Mouse (Mus musculus): ENCODE measurements around the gene 1500011B03Rik. TPM values are rescaled to one million over a fixed set of nuclear protein-coding genes. Genes with fewer than 3 reads are reported as not detected.

Gene 1500011B03Rik
- polyA plus RNA-seq, 1 experiment from 2014 or later, result 110 TPM

DNA sequence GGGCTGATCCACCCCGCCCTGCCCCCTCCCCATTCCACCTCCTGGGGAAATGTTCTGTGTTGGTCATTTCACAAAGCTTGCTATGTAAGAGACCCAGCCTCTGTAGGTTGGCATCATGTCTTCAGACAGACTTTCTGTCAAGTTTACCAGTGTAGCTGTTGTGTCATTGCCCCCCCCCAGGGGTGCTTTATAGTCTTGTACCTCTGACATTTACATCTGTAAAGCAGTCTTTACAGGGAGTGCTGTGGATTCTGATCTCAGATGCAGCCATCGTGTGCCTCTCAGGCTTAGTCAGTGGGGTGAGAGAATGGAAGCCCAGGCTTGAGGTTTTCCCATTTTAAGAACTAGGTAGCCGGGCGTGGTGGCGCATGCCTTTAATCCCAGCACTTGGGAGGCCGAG, 21.4 kb downstream of the 1500011B03Rik start:
- DNase-seq (ENCODE audit: low spot score) (no peak), ATAC-seq (ENCODE audit: low FRiP score, low TSS enrichment) (no peak)
- Histone ChIP-seq H3K4me2 (replicated peaks; ENCODE audit: low read depth) (no peak overlapping the region), H3K4me1 (replicated peaks; ENCODE audit: control insufficient read depth, insufficient read depth) (no peaks in the 10 kb centered on the region), H3K4me3 (ENCODE audit: low read depth, low read length) (no peak overlapping the region), H3K9ac (ENCODE audit: low read length) (no peak overlapping the region), H3K36me3 (ENCODE audit: control insufficient read depth, insufficient read depth, low read length) (peaks cover 19% of the 10 kb centered on the region), H3K9me3 (ENCODE audit: control insufficient read depth, low read length) (no peaks in the 10 kb centered on the region), H3K27me3 (ENCODE audit: control insufficient read depth, insufficient read depth, low read length) (no peaks in the 10 kb centered on the region), H3K27ac (replicated peaks) (no peak overlapping the region)
- 93% methylated on average over 6 of the region's 6 CpGs for WGBS
- TF ChIP-seq EP300 (optimal IDR thresholded peaks at IDR 0.05) (no peak), CTCF (IDR thresholded peaks at IDR 0.05; ENCODE audit: low read depth) (no peak)

- Histone ChIP-seq H3K9ac (ENCODE audit: low read length) (no peak overlapping the region), H3K27ac (replicated peaks) (no peak overlapping the region), H3K27me3 (ENCODE audit: control insufficient read depth, insufficient read depth, low read length) (no peaks in the 10 kb centered on the region), H3K4me2 (replicated peaks; ENCODE audit: low read depth) (no peak overlapping the region), H3K9me3 (ENCODE audit: control insufficient read depth, low read length) (no peaks in the 10 kb centered on the region), H3K4me3 (ENCODE audit: low read depth, low read length) (no peak overlapping the region), H3K36me3 (ENCODE audit: control insufficient read depth, insufficient read depth, low read length) (peaks cover 19% of the 10 kb centered on the region), H3K4me1 (replicated peaks; ENCODE audit: control insufficient read depth, insufficient read depth) (no peaks in the 10 kb centered on the region)
- peak; percentile 74 for DNase-seq (ENCODE audit: low spot score)
- no peak for TF ChIP-seq EP300 (optimal IDR thresholded peaks at IDR 0.05)
- TF ChIP-seq CTCF (IDR thresholded peaks at IDR 0.05; ENCODE audit: low read depth), result no peak
- 26% methylated on average over 8 of the region's 8 CpGs for WGBS
- ATAC-seq (ENCODE audit: low FRiP score, low TSS enrichment), result no peak
Measured at GRCm38 (mm10) chr5:114801049-114801448, 22.2 kb downstream of the 1500011B03Rik start.

DNA sequence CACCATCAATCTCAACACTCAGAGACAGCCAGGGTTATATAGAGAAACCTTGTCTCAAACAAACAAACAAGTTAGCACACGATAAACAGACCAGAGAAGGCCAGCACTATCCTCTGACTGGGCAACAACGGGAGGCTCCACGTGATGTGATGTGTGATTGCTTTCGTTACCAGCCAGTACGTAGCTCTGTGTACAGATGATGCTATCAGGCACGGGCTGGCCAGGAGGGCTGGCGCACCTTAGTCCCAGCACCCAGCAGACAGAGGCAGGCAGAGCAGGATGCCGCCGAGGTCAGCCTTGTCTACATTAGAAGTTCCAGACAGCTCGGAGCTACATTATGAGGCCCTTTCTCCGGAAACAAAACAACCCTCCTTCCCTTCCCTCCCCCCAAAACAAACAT, 23.4 kb downstream of the 1500011B03Rik start:
- no peak overlapping the region for H3K9ac ChIP-seq (ENCODE audit: low read length)
- WGBS, result 74% methylated on average over 11 of the region's 11 CpGs
- no peak overlapping the region for H3K4me3 ChIP-seq (ENCODE audit: low read depth, low read length)
- ATAC-seq (ENCODE audit: low FRiP score, low TSS enrichment) (peak; percentile 39; the same call in 1 of the 2 replicates), DNase-seq (ENCODE audit: low spot score) (no peak)
- no peak overlapping the region for H3K4me2 ChIP-seq (replicated peaks; ENCODE audit: low read depth)
- H3K27ac ChIP-seq (replicated peaks), result no peak overlapping the region
- no peak for TF ChIP-seq CTCF (IDR thresholded peaks at IDR 0.05; ENCODE audit: low read depth)
- TF ChIP-seq EP300 (optimal IDR thresholded peaks at IDR 0.05), result no peak
- no peaks in the 10 kb centered on the region for H3K4me1 ChIP-seq (replicated peaks; ENCODE audit: control insufficient read depth, insufficient read depth)
- H3K36me3 ChIP-seq (ENCODE audit: control insufficient read depth, insufficient read depth, low read length), result peaks cover 19% of the 10 kb centered on the region
- no peaks in the 10 kb centered on the region for H3K9me3 ChIP-seq (ENCODE audit: control insufficient read depth, low read length)
- no peaks in the 10 kb centered on the region for H3K27me3 ChIP-seq (ENCODE audit: control insufficient read depth, insufficient read depth, low read length)

GRCm38 (mm10) chr5:114797253-114797652, 26.0 kb downstream of the 1500011B03Rik start:
- no peaks in the 10 kb centered on the region for H3K27me3 ChIP-seq (ENCODE audit: control insufficient read depth, insufficient read depth, low read length)
- WGBS, result 81% methylated on average over 8 of the region's 8 CpGs
- no peak overlapping the region for H3K27ac ChIP-seq (replicated peaks)
- H3K4me2 ChIP-seq (replicated peaks; ENCODE audit: low read depth), result no peak overlapping the region
- ATAC-seq (ENCODE audit: low FRiP score, low TSS enrichment), result no peak
- H3K36me3 ChIP-seq (ENCODE audit: control insufficient read depth, insufficient read depth, low read length), result peaks cover 18% of the 10 kb centered on the region
- TF ChIP-seq EP300 (optimal IDR thresholded peaks at IDR 0.05) (no peak), CTCF (IDR thresholded peaks at IDR 0.05; ENCODE audit: low read depth) (no peak)
- no peak overlapping the region for H3K9ac ChIP-seq (ENCODE audit: low read length)
- H3K4me3 ChIP-seq (ENCODE audit: low read depth, low read length), result no peak overlapping the region
- DNase-seq (ENCODE audit: low spot score), result no peak
- no peaks in the 10 kb centered on the region for H3K9me3 ChIP-seq (ENCODE audit: control insufficient read depth, low read length)
- H3K4me1 ChIP-seq (replicated peaks; ENCODE audit: control insufficient read depth, insufficient read depth), result no peaks in the 10 kb centered on the region

DNA sequence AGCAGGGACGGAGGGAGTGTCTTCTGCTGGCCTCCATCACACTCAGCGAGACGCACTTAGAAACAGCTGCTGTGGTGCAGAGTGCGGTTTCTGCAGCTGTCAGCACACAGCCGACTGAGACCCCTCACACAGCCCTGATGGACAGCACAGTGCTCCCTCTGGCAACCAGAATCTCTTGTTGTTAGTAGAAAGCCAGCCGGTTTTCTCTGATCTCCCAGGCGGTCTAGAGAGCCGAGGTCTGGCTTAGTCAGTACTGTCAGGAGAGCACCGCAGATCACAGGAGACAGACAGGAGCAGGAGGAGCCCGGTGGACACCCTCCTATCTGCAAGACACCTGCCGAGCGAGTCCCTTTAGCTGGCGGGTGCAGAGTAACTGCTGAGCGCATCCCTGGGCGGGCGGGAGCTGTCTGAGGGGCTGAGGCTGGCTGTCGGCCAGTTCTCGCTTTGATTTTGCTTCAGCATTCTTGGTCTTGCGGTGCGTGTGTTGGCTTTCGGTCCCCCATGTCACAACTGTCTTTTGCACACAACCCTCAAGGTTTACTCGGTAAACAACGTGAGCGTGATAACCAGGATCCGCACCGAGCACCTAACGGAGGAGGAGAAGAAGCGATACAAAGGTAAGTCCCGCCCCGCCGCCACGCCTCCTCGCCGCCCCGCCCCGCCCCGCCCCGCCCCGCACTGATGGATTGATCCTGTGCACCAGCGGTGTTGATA, 26.8 kb downstream of the 1500011B03Rik start:
- no peak overlapping the region for H3K9ac ChIP-seq (ENCODE audit: low read length)
- WGBS, result 13% methylated on average over 40 of the region's 40 CpGs
- H3K27ac ChIP-seq (replicated peaks), result no peak overlapping the region
- H3K36me3 ChIP-seq (ENCODE audit: control insufficient read depth, insufficient read depth, low read length), result peaks cover 21% of the 10 kb centered on the region
- peak overlapping the region; percentile 23 for H3K4me3 ChIP-seq (ENCODE audit: low read depth, low read length)
- DNase-seq (ENCODE audit: low spot score) (peak; percentile 65), ATAC-seq (ENCODE audit: low FRiP score, low TSS enrichment) (0 out of 2 replicates have a peak, but pooled peaks have one; percentile 26)
- TF ChIP-seq CTCF (IDR thresholded peaks at IDR 0.05; ENCODE audit: low read depth), result no peak
- no peaks in the 10 kb centered on the region for H3K27me3 ChIP-seq (ENCODE audit: control insufficient read depth, insufficient read depth, low read length)
- no peaks in the 10 kb centered on the region for H3K4me1 ChIP-seq (replicated peaks; ENCODE audit: control insufficient read depth, insufficient read depth)
- H3K4me2 ChIP-seq (replicated peaks; ENCODE audit: low read depth), result peak overlapping the region; percentile 54
- H3K9me3 ChIP-seq (ENCODE audit: control insufficient read depth, low read length), result no peaks in the 10 kb centered on the region

GRCm38 (mm10) chr5:114795653-114796052, 27.6 kb downstream of the 1500011B03Rik start:
- TF ChIP-seq CTCF (IDR thresholded peaks at IDR 0.05; ENCODE audit: low read depth), result no peak
- no peak for TF ChIP-seq EP300 (optimal IDR thresholded peaks at IDR 0.05)
- 83% methylated on average over 9 of the region's 9 CpGs for WGBS
- H3K36me3 ChIP-seq (ENCODE audit: control insufficient read depth, insufficient read depth, low read length), result peaks cover 23% of the 10 kb centered on the region

More at GRCm38 (mm10) chr5:114795653-114796052, 27.6 kb downstream of the 1500011B03Rik start:
- H3K4me1 ChIP-seq (replicated peaks; ENCODE audit: control insufficient read depth, insufficient read depth), result no peaks in the 10 kb centered on the region
- ATAC-seq (ENCODE audit: low FRiP score, low TSS enrichment) (no peak), DNase-seq (ENCODE audit: low spot score) (no peak)
- no peaks in the 10 kb centered on the region for H3K9me3 ChIP-seq (ENCODE audit: control insufficient read depth, low read length)
- H3K4me2 ChIP-seq (replicated peaks; ENCODE audit: low read depth), result no peak overlapping the region
- H3K4me3 ChIP-seq (ENCODE audit: low read depth, low read length), result no peak overlapping the region
- H3K27ac ChIP-seq (replicated peaks), result no peak overlapping the region
- H3K9ac ChIP-seq (ENCODE audit: low read length), result no peak overlapping the region
- H3K27me3 ChIP-seq (ENCODE audit: control insufficient read depth, insufficient read depth, low read length), result no peaks in the 10 kb centered on the region
